Mouse (Mus musculus) spleen, postnatal 14 days (tissue): ENCODE measurements around the gene Klrb1b.
"Not testable (repeated sequence)": the region's sequence is repeated elsewhere in the genome, so short reads cannot be mapped to it uniquely, and the experiment has no call there.

Experiments used
- DNase-seq, 2 experiments: peaks; one replicate each; pipeline ENCODE4 v3.0.0; 2021 to 2022; ENCODE audit warnings: low spot score in 2 of 2

The Klrb1b gene

GRCm38 (mm10) chr6:128799144-128799895 lies 26.8 kb downstream of the Klrb1b start:
- peak; percentile 65 to 74 for DNase-seq

GRCm38 (mm10) chr6:128798772-128799143 lies 27.4 kb downstream of the Klrb1b start:
- DNase-seq, result peak; percentile 53 to 60

GRCm38 (mm10) chr6:128797936-128798771 lies 28.0 kb downstream of the Klrb1b start:
- peak in 1 of 2 experiments; percentile 5 for DNase-seq

GRCm38 (mm10) chr6:128797185-128797905 lies 28.8 kb downstream of the Klrb1b start:
- no peak for DNase-seq

DNA sequence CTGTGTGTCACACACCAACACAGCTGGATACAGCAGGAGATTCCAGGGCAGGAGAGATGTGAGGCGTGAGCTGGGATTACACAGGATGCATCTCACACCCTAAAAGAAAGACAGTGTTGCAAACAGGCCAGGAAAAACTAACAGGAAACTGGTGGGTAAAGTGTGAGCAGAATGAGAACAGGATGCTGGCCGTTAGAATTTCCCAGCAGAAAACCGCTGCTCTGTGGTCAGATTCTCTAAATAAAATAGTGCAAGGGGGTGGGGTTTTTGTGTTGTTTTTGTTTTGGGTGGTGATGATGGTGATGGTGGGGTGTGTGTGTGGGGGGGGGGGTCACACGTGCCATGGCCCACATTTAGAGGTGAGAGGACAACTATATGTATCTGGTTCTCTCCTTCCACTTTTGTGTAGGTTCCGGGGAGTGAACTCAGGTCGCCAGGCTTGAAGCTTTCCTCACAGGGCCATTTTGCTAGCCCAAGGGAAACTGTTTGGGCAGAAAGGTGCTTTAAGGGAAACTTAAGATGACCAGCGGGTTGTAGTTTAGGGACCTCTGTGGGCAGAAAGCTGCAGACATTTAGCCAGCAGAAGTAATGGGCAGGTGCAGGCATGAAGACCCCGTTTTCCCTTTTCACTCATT lies 29.7 kb downstream of the Klrb1b start:
- DNase-seq, result no peak

GRCm38 (mm10) chr6:128793734-128794133 lies 32.4 kb downstream of the Klrb1b start:
- no peak for DNase-seq

DNA sequence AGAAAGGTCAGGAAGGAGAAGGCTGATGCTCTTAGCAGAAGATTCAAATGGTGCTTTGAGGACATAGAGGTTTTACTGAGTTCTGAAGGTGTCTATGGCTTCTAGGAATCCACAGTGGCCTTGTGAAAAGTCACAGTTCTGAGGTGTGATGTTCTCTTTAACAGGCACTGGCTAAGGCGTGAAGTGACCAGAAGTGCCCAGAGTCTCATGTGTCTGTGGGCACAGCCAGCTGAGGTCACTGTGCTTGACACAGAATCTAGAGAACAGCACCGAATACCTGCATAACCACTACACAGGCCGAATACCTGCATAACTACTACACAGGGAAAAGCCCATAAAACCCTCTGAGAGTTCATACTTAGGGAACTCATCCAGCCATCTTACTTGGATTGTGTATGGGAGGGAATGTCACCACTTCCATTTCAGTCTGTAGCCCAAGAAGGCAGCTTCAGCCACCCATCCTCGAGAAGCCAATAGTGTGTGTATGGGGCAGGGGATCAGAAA lies 35.6 kb downstream of the Klrb1b start:
- DNase-seq, result not testable (repeated sequence)

DNA sequence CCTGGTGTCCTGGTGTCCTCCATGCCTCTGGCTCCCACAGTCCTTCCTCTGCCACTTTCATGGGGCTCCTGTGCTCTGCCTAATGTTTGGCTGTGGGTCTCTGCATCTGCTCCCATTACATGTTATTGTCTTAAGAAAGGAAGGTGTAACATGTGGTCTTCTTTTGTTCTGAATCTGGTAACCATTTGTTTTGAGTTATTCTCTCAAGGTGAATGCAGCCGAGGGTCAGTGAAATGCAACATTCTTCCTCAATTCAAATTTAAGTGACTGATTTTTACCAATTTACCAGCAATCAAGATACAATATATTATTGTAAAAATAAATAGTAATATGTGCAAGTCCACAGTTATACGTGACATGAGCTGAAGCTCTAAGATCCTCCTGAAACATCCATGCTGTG lies 37.0 kb downstream of the Klrb1b start, which contains the start of gene Klrb1c:
Klrb1c (minus strand) TSS at position 101 of the 400 bp plus-strand sequence.
- DNase-seq, result no peak

- DNase-seq, result no peak
Measured at GRCm38 (mm10) chr6:128788517-128788916, 37.6 kb downstream of the Klrb1b start.

DNA sequence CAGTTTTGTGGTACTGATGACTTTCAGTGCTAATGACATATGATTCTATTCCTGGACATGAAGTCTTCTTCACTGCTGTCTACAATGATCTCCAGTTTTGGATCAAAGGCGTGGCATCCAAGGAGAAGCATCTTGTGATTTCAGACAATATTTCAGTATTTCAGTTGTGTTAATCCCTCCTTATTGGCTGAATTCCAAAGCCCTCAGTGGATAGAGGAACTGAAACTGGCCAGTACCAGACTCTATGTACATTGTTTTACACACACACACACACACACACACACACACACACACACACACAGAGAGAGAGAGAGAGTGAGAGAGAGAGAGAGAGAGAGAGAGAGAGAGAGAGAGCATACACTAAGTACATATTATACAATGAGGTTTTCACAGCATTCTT lies 39.7 kb downstream of the Klrb1b start:
- DNase-seq, result not testable (repeated sequence)

DNA sequence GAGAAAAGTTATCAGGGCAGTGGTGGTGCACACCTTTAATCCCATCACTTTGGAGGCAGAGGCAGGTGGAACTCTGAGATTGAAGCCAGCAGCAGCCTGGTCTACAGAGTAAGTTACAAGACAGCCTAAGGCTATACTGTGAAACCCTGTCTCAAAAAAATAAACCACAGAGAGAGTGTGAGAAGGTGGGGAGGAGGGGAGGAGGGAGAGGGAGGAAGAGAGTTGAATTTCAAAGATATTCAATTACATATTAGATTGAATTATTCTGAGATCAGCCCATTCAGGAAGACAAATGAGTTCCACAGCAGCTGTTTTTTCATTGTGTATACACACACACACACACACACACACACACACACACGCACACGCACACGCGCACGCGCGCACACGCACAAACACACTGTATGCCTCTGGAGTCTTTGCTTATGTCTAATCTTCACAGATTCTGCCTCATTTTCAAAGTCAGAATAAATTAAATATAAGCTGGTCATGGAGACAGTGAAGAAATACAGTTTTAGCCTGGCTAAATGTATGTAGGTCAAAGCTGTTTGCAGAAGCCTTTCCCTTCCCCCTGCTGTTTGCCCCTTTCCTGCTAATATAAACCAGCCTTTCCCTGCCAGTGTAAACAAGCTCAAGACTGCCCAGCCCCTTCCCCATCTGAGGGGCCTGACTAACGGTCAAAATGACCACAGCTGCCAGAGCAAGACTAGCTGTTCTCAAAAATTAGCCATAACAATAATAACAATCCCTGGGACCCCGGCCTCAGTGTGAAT lies 56.5 kb downstream of the Klrb1b start:
- no peak for DNase-seq

GRCm38 (mm10) chr6:128768047-128768446 lies 58.1 kb downstream of the Klrb1b start:
- no peak for DNase-seq

DNA sequence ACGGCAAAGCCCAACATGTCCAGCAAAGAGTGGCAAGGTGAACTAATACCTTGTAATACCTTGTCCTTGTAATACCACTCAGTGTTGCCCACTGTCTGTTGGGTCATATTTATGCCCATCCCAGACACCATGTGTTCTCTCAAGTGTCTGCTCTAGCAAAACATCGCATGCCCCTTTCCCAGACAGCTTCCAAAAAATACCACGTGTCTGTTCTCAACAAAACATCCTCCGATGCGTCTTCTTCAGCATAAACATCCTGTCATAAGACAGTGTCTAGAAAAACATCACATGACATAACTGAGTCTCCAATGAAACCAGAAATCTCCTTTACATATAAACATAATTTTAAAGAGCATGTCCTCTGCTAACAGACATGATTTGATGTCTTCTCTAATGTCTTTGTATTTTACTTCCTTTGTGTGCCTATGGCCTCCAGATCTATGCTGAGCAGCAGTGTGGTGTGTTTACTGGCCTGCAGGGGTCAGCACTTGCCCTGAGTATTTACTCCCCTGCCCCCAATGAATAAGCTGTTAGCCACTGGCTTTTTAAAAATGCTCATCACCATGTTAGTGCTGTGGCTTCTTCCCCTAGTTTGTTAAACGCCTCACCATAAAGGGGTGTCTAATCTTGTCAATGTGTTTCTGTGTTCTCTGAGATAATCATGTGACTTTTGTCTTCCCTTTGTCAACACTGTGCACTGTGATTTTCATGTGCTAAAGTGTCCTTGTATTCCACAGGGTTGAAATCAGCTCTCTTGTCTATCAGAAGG lies 59.5 kb downstream of the Klrb1b start:
- peak in 1 of 2 experiments; percentile 31 for DNase-seq

DNA sequence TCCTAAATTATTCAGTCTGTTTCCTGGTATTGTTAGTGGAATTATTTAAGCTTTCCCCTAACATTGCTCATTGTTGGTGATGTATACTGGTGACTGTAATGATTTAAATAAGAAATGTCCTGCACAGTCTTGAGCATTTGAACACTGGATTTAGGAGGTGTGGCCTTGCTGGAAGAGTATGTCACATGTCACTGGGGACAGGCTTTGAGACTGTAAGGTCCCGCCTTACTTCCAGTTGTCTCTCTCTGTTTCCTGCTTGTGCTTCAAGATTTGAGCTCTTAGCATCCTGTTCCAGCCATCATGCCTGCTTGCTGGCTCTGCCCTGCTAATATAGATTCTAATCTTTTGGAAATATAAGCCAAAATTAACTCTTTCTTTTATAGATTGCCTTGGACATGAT lies 60.9 kb downstream of the Klrb1b start:
- no peak for DNase-seq

- no peak for DNase-seq
Measured at GRCm38 (mm10) chr6:128764598-128764997, 61.5 kb downstream of the Klrb1b start.

- DNase-seq, result peak; percentile 81 to 88
Measured at GRCm38 (mm10) chr6:128763736-128764523, 62.2 kb downstream of the Klrb1b start.
